Mouse (Mus musculus): ENCODE results near the gene Wdr38. TPM values are rescaled to one million over a fixed set of nuclear protein-coding genes. Genes with fewer than 3 reads are reported as not detected.

Gene Wdr38
- total RNA-seq, 2 experiments from 2014 or later, result 0.73 to 0.80 TPM

GRCm38 (mm10) chr2:39040215-39040614, 42.9 kb downstream of the Wdr38 start:
- DNase-seq (ENCODE audit: low spot score in 2 of 2), result no peak

DNA sequence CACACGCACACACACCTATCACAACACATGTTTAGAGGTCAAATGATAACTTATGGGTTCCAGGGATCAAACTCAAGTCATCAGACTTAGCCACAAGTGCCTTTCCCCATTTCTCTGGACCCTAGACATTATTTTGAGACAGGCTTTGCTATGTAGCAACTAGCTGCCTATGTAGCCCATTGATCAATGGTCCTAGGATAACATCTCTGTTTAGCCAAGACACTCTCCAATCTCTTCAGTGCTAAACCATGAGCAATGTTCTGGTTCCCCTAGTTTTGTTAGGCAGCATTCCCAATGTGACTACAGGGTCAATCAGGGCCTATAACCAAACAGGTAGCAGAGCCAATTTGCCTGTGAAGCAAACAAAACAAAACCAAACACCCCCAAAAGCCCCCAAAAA, 51.2 kb downstream of the Wdr38 start:
- no peak for DNase-seq (ENCODE audit: low spot score in 2 of 2)

Other genes with a start within 250 kb of the Wdr38 start
- 1 to 10 TPM; 3.8 to 4.2 TPM for gene Nr6a1, start 69.8 kb upstream of the Wdr38 start, total RNA-seq (2021)
- 1 to 10 TPM; 3.2 to 4.7 TPM for gene Olfml2a, start 65.5 kb upstream of the Wdr38 start, total RNA-seq (2021)
- 100 to 1,000 TPM in 1 of 2 experiments, 10 to 100 TPM in 1; 87.7 to 102 TPM for gene Arpc5l, start 7.9 kb downstream of the Wdr38 start, total RNA-seq (2021)
- 100 to 1,000 TPM; 308 to 382 TPM for gene Rpl35, start 8.1 kb downstream of the Wdr38 start, total RNA-seq (2021)
- gene Golga1, start 68.1 kb downstream of the Wdr38 start, total RNA-seq (2021), result 10 to 100 TPM; 31.1 to 32.0 TPM
- gene Scai, start 193.3 kb downstream of the Wdr38 start, total RNA-seq (2021), result 10 to 100 TPM; 84.7 to 94.4 TPM
- 10 to 100 TPM; 68.3 to 74.9 TPM for gene Ppp6c, start 229.0 kb downstream of the Wdr38 start, total RNA-seq (2021)

All from layer of hippocampus, postnatal 10 days (tissue).